ENCODE assay signal across 17 mouse cellular contexts in genomic region chr17:91088991-91089390, GRCm38 (mm10). TPM values are rescaled to one million over a fixed set of nuclear protein-coding genes. Genes with fewer than 3 reads are reported as not detected.
A peak's percentile ranks its signal among the peaks of the same experiment; 100 is the strongest.
DNase-seq lines count a peak whose midpoint lies in the region; TF ChIP-seq lines count a peak whose summit lies in the region.
"Had no signal": no experiment of that assay in that cellular context is flagged by ENCODE, and none has a peak within 500 bp of the region (broad histone marks: within the 10 kb centered on the region; RNA-seq: fewer than 3 reads in every experiment).

No protein-coding gene starts in this region.

- no peak for DNase-seq in layer of hippocampus, adult 2 months (ENCODE audit: low spot score in 2 of 2)
- DNase-seq in layer of hippocampus, adult 18-20 months (ENCODE audit: low spot score in 2 of 2) = no peak
- peak; percentile 9 for DNase-seq in right cerebral cortex, postnatal 4 days
- no peak for DNase-seq in right cerebral cortex, adult 18-20 months
- DNase-seq in cerebellum, postnatal 14 days = peak; percentile 17 to 34
- no peak for DNase-seq in kidney, postnatal 4 days
- no peak for DNase-seq in kidney, adult 11 months
- DNase-seq: heart, adult 2 months; kidney, adult 18-20 months; kidney, postnatal 10 days; liver; liver, postnatal 0 days; lung, postnatal 14 days; thymus, postnatal 14 days had no signal

- H3K4me3 ChIP-seq in layer of hippocampus, adult 2 months = no peak overlapping the region; the same call in 1 of the 2 replicates
- H3K4me3 ChIP-seq: embryonic facial prominence, embryonic 12.5 days; heart, adult 2 months; heart, embryonic 15.5 days; stomach, embryonic 15.5 days had no signal

- H3K27ac ChIP-seq in layer of hippocampus, adult 2 months = peak overlapping the region; percentile 59; the same call in 1 of the 2 replicates
- H3K27ac ChIP-seq: embryonic facial prominence, embryonic 12.5 days; heart, adult 2 months; heart, embryonic 15.5 days; stomach, embryonic 15.5 days had no signal

- no peak for TF ChIP-seq CTCF in layer of hippocampus, adult 2 months (conservative IDR thresholded peaks at IDR 0.05)

RNA-seq across cellular contexts. Expression of gene Nrxn1, which starts 3.9 kb away (rescaled TPM):
- 100 to 1,000 TPM; 450 to 453 TPM for total RNA-seq in layer of hippocampus, adult 2 months (2021)
- total RNA-seq in layer of hippocampus, adult 18-20 months (2021) = 100 to 1,000 TPM; 412 to 435 TPM

Comparison
In these comparisons a context has a peak if more than half of its experiments do, and no peak if none do; other contexts are left out.
1. DNase-seq: peak in right cerebral cortex, postnatal 4 days (single experiment) and cerebellum, postnatal 14 days (2 of 2); none in layer of hippocampus, adult 2 months (0 of 2), layer of hippocampus, adult 18-20 months (0 of 2), right cerebral cortex, adult 18-20 months (single experiment), kidney, postnatal 4 days (0 of 2) and kidney, adult 11 months (single experiment).